Mouse (Mus musculus): ENCODE results near the gene Mrpl50. TPM values are rescaled to one million over a fixed set of nuclear protein-coding genes. Genes with fewer than 3 reads are reported as not detected.
"Not testable (repeated sequence)": the region's sequence is repeated elsewhere in the genome, so short reads cannot be mapped to it uniquely, and the experiment has no call there.

The Mrpl50 gene
- total RNA-seq, 2 experiments from 2014 or later, result 43.7 to 53.0 TPM

DNA sequence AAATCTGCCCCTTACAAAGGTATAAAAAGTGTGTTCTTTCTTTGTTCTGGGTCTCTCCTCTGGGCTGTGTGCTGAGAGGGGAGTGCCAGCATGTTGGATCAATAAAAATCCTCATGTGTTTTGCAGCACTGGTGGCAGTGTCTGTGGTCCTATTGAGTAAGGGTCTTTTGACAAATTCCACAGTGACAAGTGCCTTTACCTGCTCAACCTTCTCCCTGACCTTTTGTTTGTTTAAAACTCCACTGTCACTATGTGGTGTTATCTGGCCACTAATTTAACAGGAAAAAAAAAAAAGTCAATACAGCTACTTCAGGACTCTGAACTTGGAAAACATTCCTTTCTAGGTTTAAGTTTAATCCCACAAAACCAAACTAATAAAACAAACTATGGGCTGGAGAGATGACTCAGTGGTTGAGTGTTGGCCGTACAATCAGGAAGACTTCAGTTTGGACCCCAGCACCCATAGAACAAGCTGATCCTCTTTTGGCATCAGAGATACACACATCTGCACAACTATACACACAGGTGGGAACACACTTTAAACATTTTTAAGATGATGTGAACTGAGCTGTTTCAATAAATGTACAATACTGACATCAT lies 10.6 kb downstream of the Mrpl50 start:
- DNase-seq (ENCODE audit: low spot score in 2 of 2), result not testable (repeated sequence)

DNA sequence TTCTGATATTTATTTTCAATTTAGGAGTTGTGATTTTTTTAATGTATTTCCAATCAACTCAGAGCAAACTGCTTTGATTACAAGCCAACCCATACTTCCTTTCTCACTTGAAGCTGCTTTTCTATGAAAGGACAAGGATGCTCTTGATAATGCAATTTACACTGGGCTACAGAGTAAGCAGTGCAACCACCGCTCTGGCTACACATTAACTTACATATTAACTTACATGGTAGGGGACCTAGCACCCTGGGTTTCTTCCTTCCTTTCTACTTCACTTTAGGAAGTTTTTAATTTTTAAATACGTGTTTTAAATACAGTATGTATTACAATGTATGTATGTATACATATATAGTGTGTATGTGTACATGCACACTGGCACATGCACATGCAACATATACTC lies 11.7 kb downstream of the Mrpl50 start:
- DNase-seq (ENCODE audit: low spot score in 2 of 2), result no peak

- DNase-seq (ENCODE audit: low spot score in 2 of 2), result no peak
Observed at GRCm38 (mm10) chr4:49506386-49506785, 14.5 kb downstream of the Mrpl50 start, which contains the start of gene Baat. TSS of gene Baat (minus strand) at chr4:49506557.

- DNase-seq (ENCODE audit: low spot score in 2 of 2), result no peak
Observed at GRCm38 (mm10) chr4:49503563-49503962, 17.3 kb downstream of the Mrpl50 start.

DNA sequence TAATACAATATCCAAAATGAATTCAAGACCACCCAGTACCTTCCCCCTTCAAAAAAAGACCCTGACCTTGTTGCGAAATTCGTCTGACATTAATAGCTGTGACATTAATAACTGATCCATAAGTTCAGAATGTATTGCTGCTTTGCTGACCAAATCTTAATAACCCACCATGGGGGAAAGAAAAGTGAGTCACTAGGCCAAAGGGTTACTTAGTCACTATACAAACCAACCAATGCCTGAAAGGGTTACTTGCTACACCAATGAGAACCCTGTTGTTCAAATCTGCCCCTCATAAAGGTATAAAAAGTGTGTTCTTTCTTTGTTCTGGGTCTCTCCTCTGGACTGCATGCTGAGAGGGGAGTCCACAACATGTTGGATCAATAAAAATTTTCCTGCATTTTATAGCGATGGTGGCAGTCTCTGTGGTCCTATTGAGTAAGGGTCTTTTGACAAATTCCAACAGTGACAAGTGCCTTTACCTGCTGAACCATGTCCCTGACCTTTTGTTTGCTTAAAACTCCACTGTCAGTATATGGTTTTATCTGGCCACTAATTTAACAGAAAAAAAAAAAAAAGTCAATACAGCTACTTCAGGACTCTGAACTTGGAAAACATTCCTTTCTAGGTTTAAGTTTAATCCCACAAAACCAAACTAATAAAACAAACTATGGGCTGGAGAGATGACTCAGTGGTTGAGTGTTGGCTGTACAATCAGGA lies 34.8 kb downstream of the Mrpl50 start:
- not testable (repeated sequence) for DNase-seq (ENCODE audit: low spot score in 2 of 2)

DNA sequence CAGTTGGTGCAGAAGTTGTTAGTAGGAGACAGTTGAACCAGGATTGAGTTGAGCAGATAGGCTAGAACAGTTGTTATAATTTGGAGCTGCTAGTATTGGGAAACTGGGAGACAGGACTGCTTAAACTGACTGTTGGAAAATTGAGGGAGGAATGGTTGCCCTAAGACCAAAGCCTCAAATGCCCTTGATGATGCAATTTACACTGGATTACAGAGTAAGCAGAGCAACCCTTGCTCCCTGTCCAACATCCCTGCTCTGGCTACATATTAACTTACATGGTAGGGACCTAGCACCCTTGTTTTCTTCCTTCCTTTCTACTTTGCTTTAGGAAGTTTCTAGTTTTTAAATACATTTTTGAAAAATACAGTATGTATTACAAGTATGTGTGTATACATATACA lies 35.5 kb downstream of the Mrpl50 start:
- DNase-seq (ENCODE audit: low spot score in 2 of 2), result no peak

GRCm38 (mm10) chr4:49480896-49481295 lies 40.0 kb downstream of the Mrpl50 start:
- no peak for DNase-seq (ENCODE audit: low spot score in 2 of 2)

DNA sequence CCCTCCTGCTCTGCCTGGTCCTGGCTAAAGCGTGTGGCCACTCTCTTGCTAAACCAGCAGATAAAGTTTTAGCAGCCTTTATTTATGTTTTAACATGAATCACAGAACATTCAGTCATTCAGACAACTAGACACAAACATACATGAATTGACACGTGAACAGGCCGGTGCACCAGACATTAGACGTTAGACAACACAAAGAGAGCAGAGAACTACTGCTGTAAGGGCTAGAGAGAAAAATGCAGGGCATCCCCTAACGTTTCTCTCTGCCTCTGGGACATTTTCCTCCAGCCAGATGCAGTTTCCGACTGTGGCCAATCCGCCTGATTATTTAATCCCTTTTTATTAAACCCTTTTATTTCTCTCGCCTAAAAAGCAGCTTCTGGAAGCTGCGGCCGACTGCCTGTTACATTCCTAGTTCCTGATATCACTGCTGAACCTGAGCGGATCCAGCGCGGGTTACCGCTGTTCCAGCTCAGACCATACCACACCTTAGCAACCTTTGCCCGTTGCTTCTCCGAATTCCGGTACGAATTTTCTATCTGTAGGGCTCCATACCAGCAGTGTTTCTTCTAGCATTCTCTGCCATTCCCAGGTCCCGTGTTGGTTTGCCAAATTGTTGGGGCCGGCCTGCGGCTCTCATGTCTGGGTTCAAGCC lies 40.7 kb downstream of the Mrpl50 start:
- DNase-seq (ENCODE audit: low spot score in 2 of 2), result no peak

- not testable (repeated sequence) for DNase-seq (ENCODE audit: low spot score in 2 of 2)
Observed at GRCm38 (mm10) chr4:49479035-49479434, 41.9 kb downstream of the Mrpl50 start.

DNA sequence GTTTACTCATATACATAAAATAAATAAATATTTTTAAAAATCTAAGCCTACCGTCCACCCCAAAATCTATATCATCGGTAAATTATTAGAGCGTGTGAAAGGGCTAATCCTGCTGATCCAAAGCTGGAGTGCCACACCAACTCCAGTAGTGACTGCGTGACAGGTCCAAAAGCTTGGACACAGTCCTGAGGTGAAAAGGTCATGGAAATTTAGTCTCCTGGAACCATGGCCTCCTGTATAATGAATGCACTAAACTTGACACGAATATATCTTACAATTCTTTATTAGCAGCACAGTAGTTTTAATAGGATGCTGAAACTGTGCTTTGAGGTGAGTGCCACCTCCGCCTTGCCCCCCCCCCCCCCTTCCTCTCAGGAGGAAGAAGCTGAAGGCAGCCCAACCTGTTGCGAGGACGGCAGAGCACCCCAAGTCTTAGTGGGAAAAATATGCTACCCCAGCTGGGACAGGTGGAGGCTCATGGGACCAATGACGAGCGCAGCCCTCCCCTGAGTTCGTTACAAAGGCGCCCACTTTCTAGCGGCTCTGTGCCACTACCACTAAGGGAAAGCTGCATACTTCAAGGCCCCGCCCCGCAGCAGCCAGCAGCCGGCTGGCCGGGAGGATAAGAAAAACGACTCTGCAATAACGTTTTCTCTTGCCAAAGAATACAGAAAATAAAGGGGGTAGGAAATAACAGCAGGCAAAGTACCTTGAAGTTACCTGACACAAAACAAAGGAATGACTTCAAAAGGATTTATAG lies 42.6 kb downstream of the Mrpl50 start:
- DNase-seq (ENCODE audit: low spot score in 2 of 2), result no peak

DNA sequence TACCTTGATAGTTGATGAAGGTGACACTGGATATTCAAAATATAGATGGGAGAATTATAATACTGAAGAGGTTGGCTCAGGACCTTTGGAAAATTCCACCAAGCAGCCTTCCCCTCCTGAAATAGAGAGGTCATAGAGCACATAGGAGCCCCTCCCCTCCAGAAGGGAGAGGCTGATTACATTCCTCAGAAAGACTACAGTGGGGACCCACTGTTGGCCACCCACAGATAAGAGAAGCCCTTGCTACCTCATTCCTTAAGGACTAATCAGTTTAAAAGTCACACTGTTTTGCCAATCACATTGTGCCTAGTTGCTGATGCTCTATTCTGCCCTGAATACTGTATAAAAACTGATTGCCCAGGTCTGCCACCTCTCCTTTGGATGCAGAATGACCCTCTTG lies 46.3 kb downstream of the Mrpl50 start:
- DNase-seq (ENCODE audit: low spot score in 2 of 2), result no peak

GRCm38 (mm10) chr4:49473435-49474100 lies 47.3 kb downstream of the Mrpl50 start, which contains the start of gene Acnat1:
TSS of gene Acnat1 (minus strand) at chr4:49473912.
- no peak for DNase-seq (ENCODE audit: low spot score in 2 of 2)

- DNase-seq (ENCODE audit: low spot score in 2 of 2), result no peak
Observed at GRCm38 (mm10) chr4:49469435-49470151, 51.3 kb downstream of the Mrpl50 start.

- DNase-seq (ENCODE audit: low spot score in 2 of 2), result no peak
Observed at GRCm38 (mm10) chr4:49467360-49467759, 53.5 kb downstream of the Mrpl50 start.

Other genes with a start within 250 kb of the Mrpl50 start
- gene Acnat2, start 112.9 kb downstream of the Mrpl50 start, total RNA-seq (2021), result under 1 TPM; 0.51 to 0.83 TPM
- gene Acnat1, start 47.2 kb downstream of the Mrpl50 start, total RNA-seq (2021), result 1 to 10 TPM; 1.1 TPM
- under 1 TPM in 1 of 2 experiments, not detected in 1; 0.30 TPM for gene Baat, start 14.5 kb downstream of the Mrpl50 start, total RNA-seq (2021)
- 1 to 10 TPM; 6.9 TPM for gene Zfp189, start 83 bp upstream of the Mrpl50 start, total RNA-seq (2021)
- gene Aldob, start 28.5 kb upstream of the Mrpl50 start, total RNA-seq (2021), result 1 to 10 TPM in 1 of 2 experiments, under 1 TPM in 1; 0.35 to 5.2 TPM
- 10 to 100 TPM; 12.0 to 20.9 TPM for gene Tmem246, start 76.8 kb upstream of the Mrpl50 start, total RNA-seq (2021)
- gene Rnf20, start 110.9 kb upstream of the Mrpl50 start, total RNA-seq (2021), result 10 to 100 TPM; 48.2 to 51.0 TPM
- not detected for gene Ppp3r2, start 160.9 kb upstream of the Mrpl50 start, total RNA-seq (2021)